Mouse (Mus musculus) hindbrain, embryonic 11.5 days (tissue): ENCODE data around the gene Kpna7. TPM values are rescaled to one million over a fixed set of nuclear protein-coding genes. Genes with fewer than 3 reads are reported as not detected.

Source experiments
- ATAC-seq: fragments of 200-750 bp; cut with Nextera tagmentation; 2 replicates; pipeline ENCODE4 v1.8.0; 2017; ENCODE audit warnings: mild to moderate bottlenecking, moderate TSS enrichment, moderate library complexity; ENCODE audit not compliant: low FRiP score
- DNase-seq: peaks from one replicate; pipeline ENCODE4 v3.0.0-alpha.2; 2015; ENCODE audit warnings: low spot score
- H3K27ac ChIP-seq: fragments of 300-500 bp; sonication (generic); 2 replicates; pipeline ENCODE4 v1.5.1; 2014; ENCODE audit warnings: mild to moderate bottlenecking, low read depth, low read length
- H3K27me3 ChIP-seq: fragments of 300-500 bp; sonication (generic); 2 replicates; pipeline ENCODE4 v1.6.1; 2014; ENCODE audit warnings: mild to moderate bottlenecking, low read length, moderate library complexity, mixed read lengths; ENCODE audit not compliant: control insufficient read depth, insufficient read depth
- H3K36me3 ChIP-seq: fragments of 300-500 bp; sonication (generic); 2 replicates; pipeline ENCODE4 v1.6.1; 2014; ENCODE audit warnings: mild to moderate bottlenecking, low read length, moderate library complexity, mixed read lengths; ENCODE audit not compliant: control insufficient read depth, insufficient read depth
- H3K4me1 ChIP-seq: fragments of 300-500 bp; sonication (generic); replicated peaks from 2 replicates; pipeline ENCODE4 v1.6.1; 2014; ENCODE audit warnings: low read length, mixed read lengths; ENCODE audit not compliant: control insufficient read depth, insufficient read depth
- H3K4me2 ChIP-seq: fragments of 300-500 bp; sonication (generic); replicated peaks from 2 replicates; pipeline ENCODE4 v1.6.1; 2014; ENCODE audit warnings: mild to moderate bottlenecking, low read depth, low read length
- H3K4me3 ChIP-seq: fragments of 300-500 bp; sonication (generic); 2 replicates; pipeline ENCODE4 v1.5.1; 2014; ENCODE audit warnings: low read depth, low read length
- H3K9ac ChIP-seq: fragments of 300-500 bp; sonication (generic); 2 replicates; pipeline ENCODE4 v1.6.1; 2014; ENCODE audit warnings: low read depth, low read length
- H3K9me3 ChIP-seq: fragments of 300-500 bp; sonication (generic); 2 replicates; pipeline ENCODE4 v1.6.1; 2016; ENCODE audit warnings: low read length; ENCODE audit not compliant: control insufficient read depth
- WGBS: fragments of 180-500 bp; shearing (Covaris S2); extraction: QIAGEN DNeasy Blood & Tissue Kit; methylation state at CpG from one replicate; pipeline ENCODE4 v1.1.7; 2014; 5-methylcytosine and 5-hydroxymethylcytosine counted together
- polyA plus RNA-seq: library from polyadenylated mRNA; unstranded; fragments of >200 nt; fragmentation: Nextera tagmentation; extraction: Ambion mirVana; gene quantifications from 2 replicates; pipeline ENCODE4 v1.2.1, GENCODE M21; 2014

The Kpna7 gene
- polyA plus RNA-seq, 1 experiment from 2014 or later, result not detected

DNA sequence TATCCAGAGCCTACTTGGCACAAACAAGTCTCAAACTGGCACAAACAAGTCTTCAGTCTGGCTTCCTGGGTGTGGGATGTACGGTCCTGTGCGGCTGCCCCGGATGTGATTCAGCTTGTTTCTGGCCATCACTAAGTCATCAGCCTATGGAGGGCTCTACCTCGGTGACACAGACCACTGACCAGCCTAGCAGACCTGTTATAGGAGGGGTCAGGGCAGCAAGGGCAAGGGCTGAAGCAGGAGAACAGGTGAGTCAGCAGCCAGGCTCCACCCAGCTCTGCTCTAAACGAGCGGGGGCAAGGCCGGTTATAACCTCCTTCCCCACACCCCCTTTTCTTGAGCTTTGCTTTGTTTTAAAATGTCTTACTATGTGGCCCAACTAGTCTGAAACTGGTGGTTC is 129.4 kb downstream of the Kpna7 start:
- Histone ChIP-seq H3K9me3 (no peaks in the 10 kb centered on the region), H3K27me3 (no peaks in the 10 kb centered on the region), H3K4me1 (no peaks in the 10 kb centered on the region), H3K4me2 (no peak overlapping the region), H3K9ac (no peak overlapping the region), H3K36me3 (no peaks in the 10 kb centered on the region), H3K27ac (no peak overlapping the region), H3K4me3 (no peak overlapping the region)
- ATAC-seq, result no peak
- no peak for DNase-seq
- WGBS, result 92% methylated on average over 7 of the region's 7 CpGs

DNA sequence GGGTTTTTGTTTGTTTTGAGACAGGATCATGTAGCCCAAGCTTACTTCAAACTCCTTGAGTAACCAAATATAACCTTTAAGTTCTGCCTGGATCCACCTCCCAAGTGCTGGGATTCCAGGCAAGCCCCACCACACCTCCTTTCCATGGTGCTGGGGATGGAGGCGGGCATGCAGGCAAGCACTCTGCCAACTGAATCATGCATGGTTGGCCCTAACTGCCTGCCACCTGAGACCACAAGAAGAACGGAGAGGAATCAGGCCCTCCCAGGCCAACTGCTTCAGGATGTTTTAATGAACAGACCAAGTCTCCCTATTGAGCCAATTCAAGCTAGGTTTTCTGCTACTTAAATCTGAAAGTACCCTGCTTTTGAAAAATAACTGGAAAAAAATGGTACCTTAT is 131.2 kb downstream of the Kpna7 start:
- no peak for DNase-seq
- Histone ChIP-seq H3K9ac (no peak overlapping the region), H3K27me3 (no peaks in the 10 kb centered on the region), H3K9me3 (no peaks in the 10 kb centered on the region), H3K4me2 (no peak overlapping the region), H3K27ac (no peak overlapping the region), H3K36me3 (no peaks in the 10 kb centered on the region), H3K4me3 (no peak overlapping the region), H3K4me1 (no peaks in the 10 kb centered on the region)
- 80% methylated on average over 2 of the region's 2 CpGs for WGBS
- ATAC-seq, result no peak

DNA sequence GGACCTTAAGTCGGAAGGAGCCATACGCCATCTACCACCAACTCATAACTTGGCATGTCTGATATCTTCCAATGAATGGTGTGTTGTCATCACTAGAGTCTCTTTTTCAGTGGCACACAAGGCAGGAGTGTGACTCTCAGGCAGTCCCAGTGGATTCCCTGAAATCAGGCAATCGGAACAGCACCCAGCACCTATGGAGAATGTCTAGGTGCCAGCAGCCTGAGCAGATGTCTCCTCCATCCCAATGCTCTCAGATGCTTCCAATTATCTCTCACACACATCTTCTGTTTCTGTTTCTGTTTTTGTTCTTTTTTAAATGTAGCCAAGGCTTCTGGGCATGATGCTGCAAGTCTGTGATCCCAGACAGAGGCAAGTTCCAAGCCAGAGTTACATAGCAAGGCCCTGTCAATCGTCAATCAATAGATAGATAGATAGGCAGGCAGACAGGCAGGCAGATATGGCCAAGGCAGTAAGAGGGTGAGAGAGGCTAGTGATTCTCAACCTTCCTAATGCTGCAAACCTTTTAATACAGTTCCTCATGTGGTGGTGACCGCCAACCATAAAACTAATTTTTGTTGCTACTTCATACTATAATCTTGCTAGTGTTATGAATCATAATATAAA is 133.3 kb downstream of the Kpna7 start:
- ATAC-seq (no peak), DNase-seq (no peak)
- no peak overlapping the region for H3K27ac ChIP-seq
- H3K4me2 ChIP-seq, result no peak overlapping the region
- no peaks in the 10 kb centered on the region for H3K36me3 ChIP-seq
- no peaks in the 10 kb centered on the region for H3K9me3 ChIP-seq
- no peaks in the 10 kb centered on the region for H3K4me1 ChIP-seq
- H3K27me3 ChIP-seq, result no peaks in the 10 kb centered on the region
- no peak overlapping the region for H3K9ac ChIP-seq
- no peak overlapping the region for H3K4me3 ChIP-seq
- WGBS, result 93% methylated on average over 5 of the region's 5 CpGs

DNA sequence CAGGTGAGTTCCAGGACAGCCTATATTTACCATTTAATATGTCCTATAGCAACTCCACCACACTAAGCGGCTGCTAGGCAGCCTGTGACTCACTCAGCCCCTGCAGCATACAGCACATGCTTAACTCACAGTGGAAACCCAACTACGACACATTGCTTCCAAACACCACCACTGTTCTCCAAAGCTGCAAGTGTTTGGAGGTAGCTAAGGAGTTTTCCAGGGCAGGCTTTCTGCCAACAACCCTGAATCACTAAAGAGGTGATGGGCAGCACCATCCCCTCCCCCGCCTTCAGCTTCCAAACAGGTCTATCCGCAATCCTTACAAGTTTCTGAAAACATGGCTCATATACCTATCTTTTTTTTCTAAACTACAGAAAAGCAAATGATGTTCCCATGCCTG is 134.0 kb downstream of the Kpna7 start:
- no peak for ATAC-seq

DNA sequence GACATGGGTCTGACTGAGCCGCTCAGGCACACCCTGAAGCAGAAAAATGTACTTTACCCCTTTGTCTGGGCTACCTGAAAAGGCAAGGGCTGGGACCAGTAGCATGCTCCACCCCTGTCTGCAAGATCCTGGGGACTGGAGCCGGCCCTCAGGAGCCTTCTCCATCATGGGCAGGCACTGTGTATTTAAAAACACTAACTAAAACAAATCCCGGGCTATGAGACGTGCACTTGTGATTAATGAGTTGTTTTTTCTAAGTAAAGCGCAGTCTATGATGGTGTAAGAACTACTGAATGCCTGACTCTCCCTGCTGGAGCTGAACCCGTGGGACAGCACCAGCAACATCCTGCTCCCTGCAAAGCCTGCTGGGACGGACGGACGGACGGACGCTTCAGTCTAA is 135.4 kb downstream of the Kpna7 start:
- no peaks in the 10 kb centered on the region for H3K4me1 ChIP-seq
- no peaks in the 10 kb centered on the region for H3K27me3 ChIP-seq
- no peaks in the 10 kb centered on the region for H3K36me3 ChIP-seq
- no peak overlapping the region for H3K9ac ChIP-seq
- ATAC-seq (no peak), DNase-seq (no peak)
- H3K4me3 ChIP-seq, result no peak overlapping the region
- WGBS, result 73% methylated on average over 11 of the region's 11 CpGs
- H3K4me2 ChIP-seq, result no peak overlapping the region
- no peaks in the 10 kb centered on the region for H3K9me3 ChIP-seq
- no peak overlapping the region for H3K27ac ChIP-seq

More for the DNA sequence above, 134.0 kb downstream of the Kpna7 start:
- no peak overlapping the region for H3K27ac ChIP-seq
- no peaks in the 10 kb centered on the region for H3K36me3 ChIP-seq
- 90% methylated on average over 4 of the region's 4 CpGs for WGBS
- no peaks in the 10 kb centered on the region for H3K9me3 ChIP-seq
- no peaks in the 10 kb centered on the region for H3K27me3 ChIP-seq
- H3K4me2 ChIP-seq, result no peak overlapping the region
- no peaks in the 10 kb centered on the region for H3K4me1 ChIP-seq
- H3K4me3 ChIP-seq, result no peak overlapping the region
- DNase-seq, result no peak
- no peak overlapping the region for H3K9ac ChIP-seq

DNA sequence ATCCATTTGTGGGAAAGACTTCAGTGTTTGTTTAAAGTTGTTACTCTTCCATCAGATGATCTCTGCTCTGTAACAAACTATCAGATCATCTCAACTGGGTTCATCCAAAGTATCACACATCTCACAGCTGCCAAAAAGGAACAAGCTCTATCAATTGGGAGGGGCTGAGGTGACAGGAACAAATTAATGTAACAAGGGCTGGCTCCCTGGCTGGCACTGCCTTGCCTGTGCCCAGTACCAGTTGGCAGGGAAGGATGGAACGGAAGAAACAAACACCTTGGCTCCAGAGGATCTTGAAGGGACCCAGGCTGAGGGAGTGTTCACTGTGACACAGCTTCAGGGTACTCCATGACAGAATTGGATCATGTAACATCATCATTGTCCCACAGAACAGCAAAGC is 135.8 kb downstream of the Kpna7 start:
- H3K9ac ChIP-seq, result no peak overlapping the region
- H3K4me1 ChIP-seq, result no peaks in the 10 kb centered on the region
- ATAC-seq (no peak), DNase-seq (no peak)
- no peak overlapping the region for H3K4me3 ChIP-seq
- 100% methylated on average over 1 of the region's 1 CpGs for WGBS
- H3K27ac ChIP-seq, result no peak overlapping the region
- H3K27me3 ChIP-seq, result no peaks in the 10 kb centered on the region
- H3K4me2 ChIP-seq, result no peak overlapping the region
- no peaks in the 10 kb centered on the region for H3K9me3 ChIP-seq
- H3K36me3 ChIP-seq, result no peaks in the 10 kb centered on the region

DNA sequence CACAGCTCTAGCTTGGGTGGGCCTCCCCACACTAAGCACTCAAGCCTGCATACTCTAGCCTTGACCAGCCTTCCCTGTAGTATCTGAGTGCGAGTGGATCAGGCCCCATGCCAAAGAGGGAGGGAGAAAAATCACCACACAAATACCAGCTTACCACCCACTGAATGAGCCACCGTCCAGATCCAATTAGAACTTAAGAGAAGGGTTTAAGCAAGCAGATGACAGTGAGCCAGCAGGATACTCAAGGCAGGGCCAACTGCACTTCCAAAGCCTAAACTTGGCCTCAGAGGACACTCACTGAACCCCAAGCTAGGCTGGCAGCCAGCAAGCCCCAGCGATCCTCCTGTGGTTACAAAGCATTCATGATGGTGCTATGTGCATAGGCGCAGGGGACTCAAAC is 137.8 kb downstream of the Kpna7 start:
- ATAC-seq, result no peak
- Histone ChIP-seq H3K36me3 (no peaks in the 10 kb centered on the region), H3K9ac (no peak overlapping the region), H3K27me3 (no peaks in the 10 kb centered on the region), H3K4me2 (no peak overlapping the region), H3K4me1 (no peaks in the 10 kb centered on the region), H3K27ac (no peak overlapping the region), H3K9me3 (no peaks in the 10 kb centered on the region), H3K4me3 (no peak overlapping the region)
- WGBS, result 83% methylated on average over 4 of the region's 4 CpGs
- no peak for DNase-seq

DNA sequence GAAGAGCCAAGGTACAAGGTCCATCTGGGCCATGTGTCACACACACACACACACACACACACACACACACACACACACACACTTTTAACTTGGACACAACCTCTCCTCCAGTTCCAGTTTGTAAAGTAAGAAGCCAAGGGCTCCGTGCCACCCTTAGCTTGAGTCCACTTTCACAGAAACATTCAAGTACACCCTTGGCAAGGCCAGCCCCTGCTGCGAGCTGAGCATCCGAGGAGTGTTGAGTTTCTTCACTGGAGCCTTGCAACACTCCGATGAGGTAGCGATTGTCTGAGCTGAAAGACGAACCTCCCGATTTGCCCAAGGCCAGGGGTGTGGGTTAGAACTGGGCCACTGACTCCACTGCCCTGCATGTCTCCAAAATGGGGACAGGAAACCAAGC is 138.9 kb downstream of the Kpna7 start:
- DNase-seq, result no peak
- H3K9me3 ChIP-seq, result no peaks in the 10 kb centered on the region
- no peak for ATAC-seq
- H3K9ac ChIP-seq, result no peak overlapping the region
- no peaks in the 10 kb centered on the region for H3K36me3 ChIP-seq
- no peak overlapping the region for H3K4me3 ChIP-seq
- no peaks in the 10 kb centered on the region for H3K27me3 ChIP-seq
- no peak overlapping the region for H3K4me2 ChIP-seq
- H3K27ac ChIP-seq, result no peak overlapping the region
- WGBS, result 91% methylated on average over 7 of the region's 7 CpGs
- no peaks in the 10 kb centered on the region for H3K4me1 ChIP-seq

DNA sequence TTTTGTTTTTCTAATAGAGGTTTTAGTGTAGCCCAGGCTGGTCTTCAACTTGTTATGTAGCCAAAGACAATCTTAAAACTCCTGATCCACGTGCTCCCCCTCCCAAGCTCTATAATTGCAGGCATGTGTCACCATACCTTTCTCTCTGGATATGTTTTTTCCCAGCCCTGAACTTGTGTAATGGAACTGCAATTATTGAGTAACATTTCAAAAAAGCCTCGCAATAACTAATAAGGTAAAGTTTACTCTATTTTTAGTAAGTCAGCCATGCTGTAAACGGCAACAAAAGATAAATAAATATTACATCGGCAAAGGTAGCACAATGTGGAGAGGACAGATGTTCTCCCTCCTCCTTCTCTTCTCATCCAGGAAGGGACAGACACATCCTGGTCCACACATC is 139.5 kb downstream of the Kpna7 start:
- Histone ChIP-seq H3K4me1 (no peaks in the 10 kb centered on the region), H3K36me3 (no peaks in the 10 kb centered on the region), H3K9me3 (no peaks in the 10 kb centered on the region), H3K27me3 (no peaks in the 10 kb centered on the region), H3K4me2 (no peak overlapping the region), H3K9ac (no peak overlapping the region), H3K27ac (no peak overlapping the region), H3K4me3 (no peak overlapping the region)
- 89% methylated on average over 4 of the region's 4 CpGs for WGBS
- DNase-seq, result no peak
- no peak for ATAC-seq
